In the genomic region with DNA sequence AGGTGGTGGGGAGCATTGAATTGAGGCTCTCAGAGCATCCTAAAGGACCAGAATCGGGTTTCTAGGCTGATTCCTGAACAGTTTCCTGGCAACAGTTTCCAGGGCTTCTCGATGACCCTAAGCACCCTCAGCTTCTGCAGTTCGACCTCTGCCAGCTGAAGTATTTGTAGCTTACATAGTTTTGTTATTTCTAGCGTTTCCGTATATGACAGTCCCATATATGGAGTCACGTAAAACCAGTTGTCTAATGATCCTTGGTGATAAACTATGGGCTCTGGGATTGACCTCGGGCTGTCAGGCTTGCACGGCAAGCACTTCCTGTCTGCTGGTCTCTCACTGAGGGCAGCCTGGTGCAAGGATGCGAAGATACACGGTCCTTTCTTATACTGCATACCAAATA, we compare ENCODE assay signal across 30 mouse cellular contexts. TPM values are rescaled to one million over a fixed set of nuclear protein-coding genes. Genes with fewer than 3 reads are reported as not detected.
DNase-seq lines count a peak whose midpoint lies in the region; ATAC-seq and TF ChIP-seq lines count a peak whose summit lies in the region.
"Had no signal": no experiment of that assay in that cellular context is flagged by ENCODE, and none has a peak within 500 bp of the region (broad histone marks: within the 10 kb centered on the region; RNA-seq: fewer than 3 reads in every experiment).

No protein-coding gene starts in this region.

- 65% methylated on average over 10 of the region's 10 CpGs for WGBS in heart, embryonic 10.5 days
- 64% methylated on average over 10 of the region's 10 CpGs for WGBS in heart, embryonic 11.5 days (ENCODE audit: insufficient replicate concordance)
- 57% methylated on average over 10 of the region's 10 CpGs for WGBS in heart, postnatal 0 days
- 40% methylated on average over 10 of the region's 10 CpGs for WGBS in lung, embryonic 14.5 days
- WGBS in limb, embryonic 10.5 days = 72% methylated on average over 10 of the region's 10 CpGs

- H3K27me3 ChIP-seq in heart, embryonic 10.5 days (ENCODE audit: insufficient read depth, poor library complexity, severe bottlenecking) = no peaks in the 10 kb centered on the region
- no peaks in the 10 kb centered on the region for H3K27me3 ChIP-seq in heart, embryonic 11.5 days (ENCODE audit: control insufficient read depth, insufficient read depth, low read length)
- no peaks in the 10 kb centered on the region for H3K27me3 ChIP-seq in heart, postnatal 0 days (ENCODE audit: control insufficient read depth, insufficient read depth, low read length)
- H3K27me3 ChIP-seq in lung, embryonic 14.5 days (ENCODE audit: insufficient read depth, low read length) = no peaks in the 10 kb centered on the region
- no peaks in the 10 kb centered on the region for H3K27me3 ChIP-seq in limb, embryonic 10.5 days (ENCODE audit: low read depth, poor library complexity, severe bottlenecking)
- H3K27me3 ChIP-seq: embryonic facial prominence, embryonic 12.5 days; hindbrain, embryonic 12.5 days; limb, embryonic 12.5 days; liver, embryonic 15.5 days; midbrain, embryonic 15.5 days; Patski had no signal

- H3K4me3 ChIP-seq in heart, embryonic 10.5 days = peak overlapping the region; percentile 67
- H3K4me3 ChIP-seq in heart, embryonic 11.5 days (ENCODE audit: low read depth, low read length) = no peak overlapping the region
- no peak overlapping the region for H3K4me3 ChIP-seq in heart, postnatal 0 days (ENCODE audit: low read depth, low read length)
- no peak overlapping the region for H3K4me3 ChIP-seq in lung, embryonic 14.5 days (ENCODE audit: low read depth, low read length)
- no peak overlapping the region for H3K4me3 ChIP-seq in limb, embryonic 10.5 days
- H3K4me3 ChIP-seq: embryonic facial prominence, embryonic 12.5 days; hindbrain, embryonic 12.5 days; limb, embryonic 12.5 days; liver, embryonic 15.5 days; midbrain, embryonic 15.5 days had no signal

- H3K9me3 ChIP-seq in heart, embryonic 10.5 days = no peaks in the 10 kb centered on the region
- H3K9me3 ChIP-seq in heart, embryonic 11.5 days (replicated peaks; ENCODE audit: control insufficient read depth, low read length) = no peaks in the 10 kb centered on the region
- H3K9me3 ChIP-seq in heart, postnatal 0 days (replicated peaks; ENCODE audit: control insufficient read depth, low read length) = no peaks in the 10 kb centered on the region
- H3K9me3 ChIP-seq in lung, embryonic 14.5 days (ENCODE audit: low read depth, low read length) = no peaks in the 10 kb centered on the region
- no peaks in the 10 kb centered on the region for H3K9me3 ChIP-seq in limb, embryonic 10.5 days (replicated peaks)
- H3K9me3 ChIP-seq: embryonic facial prominence, embryonic 12.5 days; hindbrain, embryonic 12.5 days; limb, embryonic 12.5 days; liver, embryonic 15.5 days; midbrain, embryonic 10.5 days; midbrain, embryonic 15.5 days had no signal

- peaks cover 23% of the 10 kb centered on the region for H3K36me3 ChIP-seq in heart, embryonic 10.5 days
- H3K36me3 ChIP-seq in heart, embryonic 11.5 days (ENCODE audit: control insufficient read depth, insufficient read depth, low read length) = no peaks in the 10 kb centered on the region
- no peaks in the 10 kb centered on the region for H3K36me3 ChIP-seq in heart, postnatal 0 days (replicated peaks; ENCODE audit: control insufficient read depth, insufficient read depth, low read length)
- 0 out of 2 replicates have a peak, but pooled peaks cover 7% of the 10 kb centered on the region for H3K36me3 ChIP-seq in lung, embryonic 14.5 days (ENCODE audit: insufficient read depth)
- H3K36me3 ChIP-seq in limb, embryonic 10.5 days = peaks cover 38% of the 10 kb centered on the region
- H3K36me3 ChIP-seq: midbrain, embryonic 15.5 days had no signal

- TF ChIP-seq EP300 in heart, postnatal 0 days (IDR thresholded peaks at IDR 0.05; ENCODE audit: low read depth) = no peak

- no peak for DNase-seq in heart, embryonic 10.5 days (ENCODE audit: low spot score)
- DNase-seq in heart, postnatal 0 days (ENCODE audit: low spot score) = no peak
- no peak for DNase-seq in heart, postnatal 10 days
- peak; percentile 52 for DNase-seq in lung, embryonic 14.5 days
- no peak for DNase-seq in lung, postnatal 10 days
- no peak for DNase-seq in limb, embryonic 10.5 days (ENCODE audit: low spot score)
- DNase-seq in adrenal gland, postnatal 14 days = no peak
- DNase-seq: adrenal gland, postnatal 10 days; cerebellum, adult 11 months; cerebellum, adult 9-10 months; cerebellum, postnatal 36 days; kidney, adult 11 months; right cerebral cortex, postnatal 4 days; thymus, adult 18-20 months; thymus, postnatal 25 days had no signal

- no peak overlapping the region for H3K4me2 ChIP-seq in heart, embryonic 11.5 days
- 0 out of 2 replicates have a peak overlapping the region, but pooled peaks have one; percentile 78 for H3K4me2 ChIP-seq in heart, postnatal 0 days (ENCODE audit: low read depth, low read length)
- H3K4me2 ChIP-seq in lung, embryonic 14.5 days = no peak overlapping the region; the same call in 1 of the 2 replicates
- H3K4me2 ChIP-seq: hindbrain, embryonic 12.5 days; liver, embryonic 15.5 days; midbrain, embryonic 15.5 days had no signal

- H3K9ac ChIP-seq in heart, embryonic 11.5 days (ENCODE audit: low read depth, low read length) = no peak overlapping the region
- no peak overlapping the region for H3K9ac ChIP-seq in heart, postnatal 0 days (replicated peaks; ENCODE audit: low read depth, low read length)
- H3K9ac ChIP-seq in lung, embryonic 14.5 days = no peak overlapping the region
- H3K9ac ChIP-seq: embryonic facial prominence, embryonic 12.5 days; hindbrain, embryonic 12.5 days; limb, embryonic 12.5 days; liver, embryonic 15.5 days; midbrain, embryonic 15.5 days had no signal

- peaks cover 88% of the 10 kb centered on the region for H3K4me1 ChIP-seq in heart, embryonic 10.5 days
- peaks cover 71% of the 10 kb centered on the region for H3K4me1 ChIP-seq in heart, embryonic 11.5 days (ENCODE audit: control insufficient read depth, insufficient read depth, low read length)
- peaks cover 81% of the 10 kb centered on the region for H3K4me1 ChIP-seq in heart, postnatal 0 days (ENCODE audit: control insufficient read depth, insufficient read depth)
- H3K4me1 ChIP-seq in lung, embryonic 14.5 days (ENCODE audit: insufficient read depth) = peaks cover 53% of the 10 kb centered on the region
- H3K4me1 ChIP-seq in limb, embryonic 10.5 days = peaks cover 60% of the 10 kb centered on the region

- no peak for TF ChIP-seq CTCF in heart, postnatal 0 days (IDR thresholded peaks at IDR 0.05; ENCODE audit: low read depth)
- no peak for TF ChIP-seq CTCF in lung, embryonic 14.5 days (IDR thresholded peaks at IDR 0.05; ENCODE audit: low read depth)

- ATAC-seq in heart, embryonic 11.5 days (replicated peaks; ENCODE audit: insufficient number of reproducible peaks, low FRiP score, low TSS enrichment) = no peak
- no peak for ATAC-seq in heart, postnatal 0 days (ENCODE audit: insufficient read depth, low read depth)
- no peak for ATAC-seq in lung, embryonic 14.5 days (ENCODE audit: insufficient read depth)
- ATAC-seq: forebrain, embryonic 16.5 days; midbrain, embryonic 15.5 days; Patski had no signal

- H3K27ac ChIP-seq in heart, embryonic 10.5 days = peak overlapping the region; percentile 91
- H3K27ac ChIP-seq in heart, embryonic 11.5 days (ENCODE audit: low read depth, low read length) = no peak overlapping the region
- H3K27ac ChIP-seq in heart, postnatal 0 days (ENCODE audit: low read depth) = 0 out of 2 replicates have a peak overlapping the region, but pooled peaks have one; percentile 96
- peak overlapping the region; percentile 92; the same call in 1 of the 2 replicates for H3K27ac ChIP-seq in lung, embryonic 14.5 days (ENCODE audit: low read depth)
- H3K27ac ChIP-seq in limb, embryonic 10.5 days = 0 out of 2 replicates have a peak overlapping the region, but pooled peaks have one; percentile 25
- H3K27ac ChIP-seq: limb, embryonic 12.5 days; liver, embryonic 15.5 days; midbrain, embryonic 15.5 days; stomach, postnatal 0 days had no signal

- intact Hi-C loops in heart, postnatal 10 days (cut with DNase I) = no loop called here

RNA-seq across cellular contexts. Expression of gene Wbp1l, which starts 26.6 kb away (rescaled TPM):
- polyA plus RNA-seq in heart, embryonic 10.5 days (2016; fragmentation: Nextera tagmentation; extraction: Ambion mirVana) = 53.9 and 61.8 TPM in 2 replicates
- polyA plus RNA-seq in heart, embryonic 11.5 days (2014; fragmentation: Nextera tagmentation; extraction: Ambion mirVana) = 41.5 and 45.9 TPM in 2 replicates
- 72.8 and 89.7 TPM in 2 replicates for total RNA-seq in heart, postnatal 0 days (2014; rRNA removed; ENCODE audit: low replicate concordance)
- 34.4 and 36.4 TPM in 2 replicates for polyA plus RNA-seq in heart, postnatal 0 days (2015; fragmentation: Nextera tagmentation; extraction: Ambion mirVana)
- total RNA-seq in heart, postnatal 10 days (2021) = 10 to 100 TPM; 65.0 to 75.0 TPM
- 40.8 and 43.1 TPM in 2 replicates for polyA plus RNA-seq in lung, embryonic 14.5 days (2014; fragmentation: Nextera tagmentation; extraction: Ambion mirVana)
- 49.8 and 52.3 TPM in 2 replicates for polyA plus RNA-seq in limb, embryonic 10.5 days (2016; fragmentation: Nextera tagmentation; extraction: Ambion mirVana)
- 132 and 137 TPM in 2 replicates for total RNA-seq in adrenal gland, postnatal 14 days (2021)

RNA-seq across cellular contexts. Expression of gene Cyp17a1, which starts 47.5 kb away (rescaled TPM):
- polyA plus RNA-seq in heart, embryonic 10.5 days (2016; fragmentation: Nextera tagmentation; extraction: Ambion mirVana) = 0.40 and 1.2 TPM in 2 replicates
- polyA plus RNA-seq in heart, embryonic 11.5 days (2014; fragmentation: Nextera tagmentation; extraction: Ambion mirVana) = 0.97 and 1.1 TPM in 2 replicates
- total RNA-seq in heart, postnatal 0 days (2014; rRNA removed; ENCODE audit: low replicate concordance) = 0.08 and 3.9 TPM in 2 replicates
- 0.68 and 0.88 TPM in 2 replicates for polyA plus RNA-seq in heart, postnatal 0 days (2015; fragmentation: Nextera tagmentation; extraction: Ambion mirVana)
- not detected for total RNA-seq in heart, postnatal 10 days (2021)
- not detected in 2 replicates for polyA plus RNA-seq in lung, embryonic 14.5 days (2014; fragmentation: Nextera tagmentation; extraction: Ambion mirVana)
- polyA plus RNA-seq in limb, embryonic 10.5 days (2016; fragmentation: Nextera tagmentation; extraction: Ambion mirVana) = not detected in 2 replicates
- 10.6 and 12.0 TPM in 2 replicates for total RNA-seq in adrenal gland, postnatal 14 days (2021)
- total RNA-seq: gastrocnemius, adult 8-10 months; left cerebral cortex, postnatal 10 days; megakaryocyte progenitor cell, adult 5-6 weeks; MEL had no signal
- polyA plus RNA-seq: hindbrain, embryonic 12.5 days; limb, embryonic 12.5 days; midbrain, embryonic 10.5 days; midbrain, embryonic 15.5 days; neural tube, embryonic 11.5 days; Patski; stomach, postnatal 0 days had no signal

RNA-seq across cellular contexts. Expression of gene Sfxn2, which starts 52.4 kb away (rescaled TPM):
- 14.2 and 14.5 TPM in 2 replicates for polyA plus RNA-seq in heart, embryonic 10.5 days (2016; fragmentation: Nextera tagmentation; extraction: Ambion mirVana)
- polyA plus RNA-seq in heart, embryonic 11.5 days (2014; fragmentation: Nextera tagmentation; extraction: Ambion mirVana) = 8.1 and 10.5 TPM in 2 replicates
- total RNA-seq in heart, postnatal 0 days (2014; rRNA removed; ENCODE audit: low replicate concordance) = 4.2 and 5.9 TPM in 2 replicates
- 4.6 and 5.1 TPM in 2 replicates for polyA plus RNA-seq in heart, postnatal 0 days (2015; fragmentation: Nextera tagmentation; extraction: Ambion mirVana)
- 1 to 10 TPM; 3.0 to 3.8 TPM for total RNA-seq in heart, postnatal 10 days (2021)
- 22.2 and 24.9 TPM in 2 replicates for polyA plus RNA-seq in lung, embryonic 14.5 days (2014; fragmentation: Nextera tagmentation; extraction: Ambion mirVana)
- polyA plus RNA-seq in limb, embryonic 10.5 days (2016; fragmentation: Nextera tagmentation; extraction: Ambion mirVana) = 19.0 and 21.7 TPM in 2 replicates
- total RNA-seq in adrenal gland, postnatal 14 days (2021) = 11.5 and 12.7 TPM in 2 replicates

RNA-seq across cellular contexts. Expression of gene Arl3, which starts 52.5 kb away (rescaled TPM):
- 112 and 134 TPM in 2 replicates for polyA plus RNA-seq in heart, embryonic 10.5 days (2016; fragmentation: Nextera tagmentation; extraction: Ambion mirVana)
- polyA plus RNA-seq in heart, embryonic 11.5 days (2014; fragmentation: Nextera tagmentation; extraction: Ambion mirVana) = 67.5 and 83.5 TPM in 2 replicates
- total RNA-seq in heart, postnatal 0 days (2014; rRNA removed; ENCODE audit: low replicate concordance) = 37.2 and 38.2 TPM in 2 replicates
- polyA plus RNA-seq in heart, postnatal 0 days (2015; fragmentation: Nextera tagmentation; extraction: Ambion mirVana) = 79.5 and 80.6 TPM in 2 replicates
- total RNA-seq in heart, postnatal 10 days (2021) = 10 to 100 TPM; 32.8 to 33.6 TPM
- polyA plus RNA-seq in lung, embryonic 14.5 days (2014; fragmentation: Nextera tagmentation; extraction: Ambion mirVana) = 78.6 and 85.4 TPM in 2 replicates
- 164 and 173 TPM in 2 replicates for polyA plus RNA-seq in limb, embryonic 10.5 days (2016; fragmentation: Nextera tagmentation; extraction: Ambion mirVana)
- total RNA-seq in adrenal gland, postnatal 14 days (2021) = 57.0 and 60.7 TPM in 2 replicates
